Mouse (Mus musculus) megakaryocyte, embryonic 14.5 days (primary cell): ENCODE results near the gene Gngt2. TPM values are rescaled to one million over a fixed set of nuclear protein-coding genes. Genes with fewer than 3 reads are reported as not detected.
"Not testable (repeated sequence)": the region's sequence is repeated elsewhere in the genome, so short reads cannot be mapped to it uniquely, and the experiment has no call there.

Experiments
- H3K27me3 ChIP-seq: replicated peaks from 2 replicates; pipeline ENCODE3; 2012; ENCODE audit warnings: inconsistent platforms
- H3K36me3 ChIP-seq: replicated peaks from 2 replicates; pipeline ENCODE3; 2012; ENCODE audit warnings: low read length, inconsistent platforms, mixed read lengths
- H3K4me1 ChIP-seq: 2 replicates; pipeline ENCODE4 v1.6.1; 2012; ENCODE audit warnings: inconsistent platforms
- H3K4me3 ChIP-seq: replicated peaks from 2 replicates; pipeline ENCODE3; 2012; ENCODE audit warnings: moderate library complexity, mild to moderate bottlenecking, inconsistent platforms
- H3K9me3 ChIP-seq: 2 replicates; pipeline ENCODE4 v1.6.1; 2012; ENCODE audit warnings: inconsistent platforms
- FLI1 ChIP-seq: IDR thresholded peaks from 2 replicates; pipeline ENCODE4 v1.6.1; 2012; ENCODE audit warnings: low read length, inconsistent platforms, mixed read lengths
- GATA1 ChIP-seq: IDR thresholded peaks from 3 replicates; pipeline ENCODE4 v1.6.1; 2012; ENCODE audit warnings: mixed read lengths, low read length, inconsistent platforms, borderline replicate concordance
- polyA plus RNA-seq: library from polyadenylated mRNA; stranded (reverse); fragments of >175 nt; gene quantifications from 2 replicates; pipeline ENCODE4 v1.2.3, GENCODE M21; 2012; ENCODE audit warnings: low replicate concordance; ENCODE audit not compliant: insufficient read depth

Gene Gngt2
- polyA plus RNA-seq, 1 experiment = 30.7 TPM

DNA sequence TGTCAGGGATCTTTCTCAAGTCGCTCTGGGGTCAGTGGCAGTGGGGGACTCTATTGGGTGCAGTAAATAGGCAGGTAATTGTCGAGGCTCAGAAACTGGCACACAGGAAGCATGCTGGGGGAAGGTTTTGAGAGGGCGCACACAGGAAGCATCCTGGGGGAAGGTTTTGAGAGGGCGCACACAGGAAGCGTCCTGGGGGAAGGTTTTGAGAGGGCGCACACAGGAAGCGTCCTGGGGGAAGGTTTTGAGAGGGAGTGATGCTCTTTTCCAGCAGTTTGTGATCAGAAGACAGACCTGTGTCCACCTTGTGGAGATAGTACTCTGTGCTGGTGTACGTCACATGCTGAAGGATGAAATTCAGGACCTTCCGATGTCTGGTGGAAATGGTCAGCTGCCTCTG is 38.8 kb downstream of the Gngt2 start:
- peaks cover 12% of the 10 kb centered on the region for H3K36me3 ChIP-seq
- H3K9me3 ChIP-seq = peaks cover 12% of the 10 kb centered on the region
- no peak overlapping the region for H3K4me3 ChIP-seq
- H3K4me1 ChIP-seq = peaks cover 5% of the 10 kb centered on the region; the same call in 1 of the 2 replicates
- peaks cover 32% of the 10 kb centered on the region for H3K27me3 ChIP-seq
- TF ChIP-seq GATA1 = no peak

DNA sequence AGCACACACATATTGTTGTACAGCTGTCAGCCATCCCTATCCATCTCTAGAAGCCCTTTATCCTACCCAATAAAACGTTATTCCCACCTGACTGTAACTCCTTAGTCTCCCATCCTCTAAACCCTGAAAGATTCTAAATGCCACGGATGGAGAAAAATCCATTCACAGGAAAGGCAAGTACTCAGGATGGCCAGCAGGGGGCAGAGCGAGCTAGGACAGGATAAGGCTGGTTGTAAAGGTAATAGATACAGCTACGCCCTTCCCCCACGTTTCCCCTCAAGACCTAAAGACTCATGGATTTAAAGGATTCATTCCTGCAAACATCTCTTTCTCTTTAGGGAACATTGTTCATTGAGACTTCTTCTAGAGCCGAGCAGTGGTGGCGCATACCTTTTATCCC is 39.3 kb downstream of the Gngt2 start:
- Histone ChIP-seq H3K4me1 (peaks cover 5% of the 10 kb centered on the region; the same call in 1 of the 2 replicates), H3K9me3 (peaks cover 12% of the 10 kb centered on the region), H3K36me3 (peaks cover 12% of the 10 kb centered on the region), H3K27me3 (peaks cover 33% of the 10 kb centered on the region), H3K4me3 (no peak overlapping the region)
- TF ChIP-seq FLI1 (no peak), GATA1 (no peak)

DNA sequence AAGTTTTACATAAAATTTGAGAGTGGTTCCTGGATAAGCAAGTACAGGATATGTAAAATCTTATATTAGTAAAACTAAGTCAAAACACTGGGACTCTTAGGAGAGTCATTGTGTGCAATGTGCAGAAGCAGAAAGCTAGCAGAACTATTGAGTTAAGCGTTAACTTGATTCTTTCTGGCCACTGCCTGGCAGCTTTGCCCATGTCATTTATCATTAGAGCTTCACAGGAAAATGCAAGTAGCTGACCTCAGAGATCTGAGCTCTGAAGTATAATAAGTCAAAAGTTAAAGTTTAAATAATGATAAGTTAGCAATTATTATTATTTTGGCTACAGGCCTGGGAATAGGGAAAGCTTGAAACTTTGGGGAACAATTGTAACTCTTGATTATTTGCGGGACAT is 42.8 kb downstream of the Gngt2 start:
- H3K4me1 ChIP-seq, H3K4me3 ChIP-seq: not testable (repeated sequence)
- Histone ChIP-seq H3K9me3 (peaks cover 16% of the 10 kb centered on the region), H3K27me3 (peaks cover 41% of the 10 kb centered on the region), H3K36me3 (peaks cover 15% of the 10 kb centered on the region)

DNA sequence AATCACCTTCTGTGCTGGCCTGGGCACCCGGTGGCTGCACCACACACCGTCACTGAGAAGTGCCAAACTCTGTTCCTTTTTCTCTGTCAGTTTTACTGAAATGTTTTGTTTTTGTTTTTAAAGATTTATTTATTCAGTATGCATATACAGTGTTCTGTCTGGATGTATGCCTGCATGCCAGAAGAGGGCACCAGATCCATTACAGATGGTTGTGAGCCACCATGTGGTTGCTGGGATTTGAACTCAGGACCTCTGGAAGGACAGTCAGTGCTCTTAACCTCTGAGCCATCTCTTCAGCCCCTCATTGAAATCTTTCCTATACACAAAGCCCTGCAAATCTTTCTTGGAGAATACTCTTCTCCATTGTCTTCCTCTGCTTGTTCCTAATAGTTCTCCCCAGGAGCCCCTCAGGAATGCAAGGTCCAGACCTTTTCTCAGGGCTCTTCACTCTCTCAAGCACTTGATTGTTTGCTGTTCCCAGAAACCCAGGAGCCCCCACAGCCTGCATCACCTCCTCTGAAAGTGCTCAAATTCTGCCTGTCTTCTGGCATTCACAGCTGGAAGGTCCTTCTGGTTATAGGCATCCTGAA is 53.5 kb downstream of the Gngt2 start:
- no peak for TF ChIP-seq FLI1
- TF ChIP-seq GATA1 = no peak
- Histone ChIP-seq H3K27me3 (peaks cover 24% of the 10 kb centered on the region), H3K4me1 (peaks cover 14% of the 10 kb centered on the region), H3K36me3 (peaks cover 22% of the 10 kb centered on the region), H3K4me3 (no peak overlapping the region), H3K9me3 (peaks cover 46% of the 10 kb centered on the region)

Other genes with a start within 250 kb of the Gngt2 start
- not detected in 2 replicates for gene Ngfr, start 249.5 kb upstream of the Gngt2 start, polyA plus RNA-seq
- gene Phb, start 170.3 kb upstream of the Gngt2 start, polyA plus RNA-seq = 17.5 and 20.8 TPM in 2 replicates
- 18.2 and 19.8 TPM in 2 replicates for gene Zfp652, start 124.5 kb upstream of the Gngt2 start, polyA plus RNA-seq
- not detected in 2 replicates for gene B130006D01Rik, start 113.6 kb upstream of the Gngt2 start, polyA plus RNA-seq
- 11.0 and 11.8 TPM in 2 replicates for gene Phospho1, start 12.7 kb upstream of the Gngt2 start, polyA plus RNA-seq
- gene Abi3, start 5.3 kb downstream of the Gngt2 start, polyA plus RNA-seq = 67.9 and 94.9 TPM in 2 replicates
- gene B4galnt2, start 77.7 kb downstream of the Gngt2 start, polyA plus RNA-seq = 0.15 and 2.7 TPM in 2 replicates
- gene Igf2bp1, start 168.7 kb downstream of the Gngt2 start, polyA plus RNA-seq = 0.06 TPM in 1 of 2 replicates, not detected in the other
- gene Gip, start 187.3 kb downstream of the Gngt2 start, polyA plus RNA-seq = not detected in 2 replicates
- gene Snf8, start 197.7 kb downstream of the Gngt2 start, polyA plus RNA-seq = 21.3 and 146 TPM in 2 replicates
- gene Ube2z, start 228.2 kb downstream of the Gngt2 start, polyA plus RNA-seq = 12.1 and 13.8 TPM in 2 replicates
- 305 and 325 TPM in 2 replicates for gene Atp5g1, start 238.5 kb downstream of the Gngt2 start, polyA plus RNA-seq